ENCODE assay signal across 11 mouse cellular contexts in genomic region chr10:86212062-86212461, GRCm38 (mm10).
DNase-seq lines count a peak whose midpoint lies in the region; ATAC-seq lines count a peak whose summit lies in the region.
"Had no signal": no experiment of that assay in that cellular context is flagged by ENCODE, and none has a peak within 500 bp of the region (broad histone marks: within the 10 kb centered on the region; RNA-seq: fewer than 3 reads in every experiment).

No protein-coding gene starts in this region.

- no peak overlapping the region for H3K4me3 ChIP-seq in kidney, embryonic 15.5 days (replicated peaks)
- H3K4me3 ChIP-seq: embryonic facial prominence, embryonic 15.5 days; forebrain, embryonic 12.5 days; neural tube, embryonic 15.5 days had no signal

- ATAC-seq in kidney, embryonic 15.5 days (replicated peaks; ENCODE audit: low FRiP score), result no peak

- WGBS in kidney, embryonic 15.5 days, result 70% methylated on average over 4 of the region's 4 CpGs

- no peak overlapping the region for H3K27ac ChIP-seq in kidney, embryonic 15.5 days
- H3K27ac ChIP-seq: embryonic facial prominence, embryonic 15.5 days; forebrain, embryonic 12.5 days; neural tube, embryonic 15.5 days had no signal

- H3K27me3 ChIP-seq in kidney, embryonic 15.5 days, result no peaks in the 10 kb centered on the region
- H3K27me3 ChIP-seq: embryonic facial prominence, embryonic 15.5 days; forebrain, embryonic 12.5 days; neural tube, embryonic 15.5 days had no signal

- H3K36me3 ChIP-seq in kidney, embryonic 15.5 days, result no peaks in the 10 kb centered on the region
- H3K36me3 ChIP-seq: embryonic facial prominence, embryonic 15.5 days; forebrain, embryonic 12.5 days; neural tube, embryonic 15.5 days had no signal

- H3K4me2 ChIP-seq in kidney, embryonic 15.5 days, result no peak overlapping the region
- H3K4me2 ChIP-seq: embryonic facial prominence, embryonic 15.5 days; forebrain, embryonic 12.5 days; neural tube, embryonic 15.5 days had no signal

- H3K9ac ChIP-seq in kidney, embryonic 15.5 days, result no peak overlapping the region
- H3K9ac ChIP-seq: embryonic facial prominence, embryonic 15.5 days; forebrain, embryonic 12.5 days; neural tube, embryonic 15.5 days had no signal

- H3K4me1 ChIP-seq in kidney, embryonic 15.5 days, result no peaks in the 10 kb centered on the region
- H3K4me1 ChIP-seq: embryonic facial prominence, embryonic 15.5 days; forebrain, embryonic 12.5 days; neural tube, embryonic 15.5 days had no signal

- DNase-seq in kidney, postnatal 10 days, result peak; percentile 22
- DNase-seq in gastrocnemius, postnatal 25 days, result peak; percentile 73
- DNase-seq in heart, adult 9 months (ENCODE audit: low spot score in 2 of 2), result peak; percentile 67 to 72
- peak; percentile 78 for DNase-seq in lung, postnatal 10 days
- DNase-seq in left cerebral cortex, adult 18-20 months (ENCODE audit: low spot score in 2 of 2), result no peak
- DNase-seq in cerebellum, adult 8-10 months, result no peak
- DNase-seq: liver had no signal

- no peaks in the 10 kb centered on the region for H3K9me3 ChIP-seq in kidney, embryonic 15.5 days (replicated peaks)
- H3K9me3 ChIP-seq: embryonic facial prominence, embryonic 15.5 days; forebrain, embryonic 12.5 days; neural tube, embryonic 15.5 days had no signal

Comparison
In these comparisons a context has a peak if more than half of its experiments do, and no peak if none do; other contexts are left out.
1. DNase-seq: peak in kidney, postnatal 10 days (single experiment), gastrocnemius, postnatal 25 days (single experiment), heart, adult 9 months (2 of 2) and lung, postnatal 10 days (single experiment); none in left cerebral cortex, adult 18-20 months (0 of 2) and cerebellum, adult 8-10 months (single experiment).